Mouse (Mus musculus) stomach, embryonic 14.5 days (tissue): ENCODE measurements around the gene Mbnl2. TPM values are rescaled to one million over a fixed set of nuclear protein-coding genes. Genes with fewer than 3 reads are reported as not detected.

Source experiments
- ATAC-seq: fragments of 200-750 bp; cut with Nextera tagmentation; 2 replicates; pipeline ENCODE4 v1.8.0; 2017; ENCODE audit warnings: low read depth, moderate TSS enrichment; ENCODE audit not compliant: insufficient number of reproducible peaks, insufficient read depth, low FRiP score
- H3K27ac ChIP-seq: fragments of 300-500 bp; sonication (generic); 2 replicates; pipeline ENCODE4 v1.5.1; 2014; ENCODE audit warnings: mild to moderate bottlenecking, low read length, moderate library complexity, mixed read lengths
- H3K27me3 ChIP-seq: fragments of 300-500 bp; sonication (generic); 2 replicates; pipeline ENCODE4 v1.6.1; 2014; ENCODE audit warnings: low read length, control low read depth, mixed read lengths; ENCODE audit not compliant: control insufficient read depth, insufficient read depth
- H3K36me3 ChIP-seq: fragments of 300-500 bp; sonication (generic); 2 replicates; pipeline ENCODE4 v1.6.1; 2014; ENCODE audit warnings: mild to moderate bottlenecking, control low read depth, low read length, moderate library complexity, mixed read lengths; ENCODE audit not compliant: control insufficient read depth, insufficient read depth
- H3K4me1 ChIP-seq: fragments of 300-500 bp; sonication (generic); 2 replicates; pipeline ENCODE4 v1.6.1; 2014; ENCODE audit warnings: low read length, control low read depth, mixed read lengths; ENCODE audit not compliant: control insufficient read depth, insufficient read depth
- H3K4me2 ChIP-seq: fragments of 300-500 bp; sonication (generic); replicated peaks from 2 replicates; pipeline ENCODE4 v1.6.1; 2014; ENCODE audit warnings: low read depth, low read length, control low read depth
- H3K4me3 ChIP-seq: fragments of 300-500 bp; sonication (generic); 2 replicates; pipeline ENCODE4 v1.5.1; 2014; ENCODE audit warnings: low read depth, low read length, control low read depth
- H3K9ac ChIP-seq: fragments of 300-500 bp; sonication (generic); replicated peaks from 2 replicates; pipeline ENCODE4 v1.6.1; 2014; ENCODE audit warnings: low read depth, mild to moderate bottlenecking, control low read depth, low read length, moderate library complexity, mixed read lengths
- H3K9me3 ChIP-seq: fragments of 300-500 bp; sonication (generic); 2 replicates; pipeline ENCODE4 v1.6.1; 2016; ENCODE audit warnings: low read depth, low read length, control low read depth; ENCODE audit not compliant: control insufficient read depth
- WGBS: fragments of 180-500 bp; shearing (Covaris S2); extraction: QIAGEN DNeasy Blood & Tissue Kit; methylation state at CpG from one replicate; pipeline ENCODE4 v1.1.7; 2014; 5-methylcytosine and 5-hydroxymethylcytosine counted together
- polyA plus RNA-seq: library from polyadenylated mRNA; unstranded; fragments of >200 nt; fragmentation: Nextera tagmentation; extraction: Ambion mirVana; gene quantifications from 2 replicates; pipeline ENCODE4 v1.2.1, GENCODE M21; 2014

Gene Mbnl2
- polyA plus RNA-seq, 1 experiment from 2014 or later: 119 TPM

GRCm38 (mm10) chr14:120342321-120342720, 66.9 kb downstream of the Mbnl2 start:
- Histone ChIP-seq H3K27me3 (no peaks in the 10 kb centered on the region), H3K27ac (no peak overlapping the region), H3K4me1 (peaks cover 12% of the 10 kb centered on the region; the same call in 1 of the 2 replicates), H3K9ac (no peak overlapping the region), H3K4me2 (no peak overlapping the region), H3K36me3 (peaks cover 5% of the 10 kb centered on the region; the same call in 1 of the 2 replicates), H3K9me3 (peaks cover 8% of the 10 kb centered on the region), H3K4me3 (no peak overlapping the region)
- WGBS: 48% methylated on average over 7 of the region's 7 CpGs
- no peak for ATAC-seq

GRCm38 (mm10) chr14:120344641-120345040, 69.2 kb downstream of the Mbnl2 start:
- WGBS: 94% methylated on average over 4 of the region's 4 CpGs
- no peak overlapping the region for H3K9ac ChIP-seq
- H3K27me3 ChIP-seq: no peaks in the 10 kb centered on the region
- H3K9me3 ChIP-seq: peaks cover 8% of the 10 kb centered on the region
- no peak overlapping the region for H3K4me2 ChIP-seq
- H3K27ac ChIP-seq: no peak overlapping the region
- peaks cover 5% of the 10 kb centered on the region; the same call in 1 of the 2 replicates for H3K4me1 ChIP-seq
- no peak for ATAC-seq
- H3K4me3 ChIP-seq: no peak overlapping the region
- H3K36me3 ChIP-seq: peaks cover 5% of the 10 kb centered on the region; the same call in 1 of the 2 replicates

- no peak for ATAC-seq
- H3K4me3 ChIP-seq: no peak overlapping the region
- H3K9ac ChIP-seq: no peak overlapping the region
- 82% methylated on average over 11 of the region's 11 CpGs for WGBS
- no peaks in the 10 kb centered on the region for H3K27me3 ChIP-seq
- peaks cover 8% of the 10 kb centered on the region for H3K9me3 ChIP-seq
- H3K36me3 ChIP-seq: peaks cover 5% of the 10 kb centered on the region; the same call in 1 of the 2 replicates
- peaks cover 7% of the 10 kb centered on the region; the same call in 1 of the 2 replicates for H3K4me1 ChIP-seq
- no peak overlapping the region for H3K4me2 ChIP-seq
- no peak overlapping the region for H3K27ac ChIP-seq
Observed at GRCm38 (mm10) chr14:120347410-120348315, 72.2 kb downstream of the Mbnl2 start.

GRCm38 (mm10) chr14:120349332-120349731, 73.9 kb downstream of the Mbnl2 start:
- H3K4me1 ChIP-seq: peaks cover 22% of the 10 kb centered on the region; the same call in 1 of the 2 replicates
- no peak overlapping the region for H3K9ac ChIP-seq
- WGBS: 90% methylated on average over 4 of the region's 4 CpGs
- ATAC-seq: no peak
- peaks cover 5% of the 10 kb centered on the region; the same call in 1 of the 2 replicates for H3K36me3 ChIP-seq
- no peak overlapping the region for H3K4me3 ChIP-seq
- no peaks in the 10 kb centered on the region for H3K27me3 ChIP-seq
- H3K9me3 ChIP-seq: peaks cover 8% of the 10 kb centered on the region
- no peak overlapping the region for H3K4me2 ChIP-seq
- H3K27ac ChIP-seq: no peak overlapping the region

- H3K27me3 ChIP-seq: no peaks in the 10 kb centered on the region
- no peak overlapping the region for H3K4me3 ChIP-seq
- H3K9me3 ChIP-seq: no peaks in the 10 kb centered on the region
- 48% methylated on average over 14 of the region's 14 CpGs for WGBS
- no peak for ATAC-seq
- peaks cover 37% of the 10 kb centered on the region for H3K4me1 ChIP-seq
- H3K36me3 ChIP-seq: no peaks in the 10 kb centered on the region
- H3K4me2 ChIP-seq: no peak overlapping the region
- H3K9ac ChIP-seq: no peak overlapping the region
- H3K27ac ChIP-seq: no peak overlapping the region
Observed at GRCm38 (mm10) chr14:120352136-120352843, 76.8 kb downstream of the Mbnl2 start.

GRCm38 (mm10) chr14:120353211-120353610, 77.7 kb downstream of the Mbnl2 start:
- Histone ChIP-seq H3K4me1 (peaks cover 37% of the 10 kb centered on the region), H3K4me3 (no peak overlapping the region), H3K9me3 (no peaks in the 10 kb centered on the region), H3K27ac (no peak overlapping the region; the same call in 1 of the 2 replicates), H3K9ac (no peak overlapping the region), H3K36me3 (no peaks in the 10 kb centered on the region), H3K27me3 (no peaks in the 10 kb centered on the region), H3K4me2 (no peak overlapping the region)
- ATAC-seq: no peak
- 62% methylated on average over 11 of the region's 11 CpGs for WGBS

GRCm38 (mm10) chr14:120354595-120354994, 79.1 kb downstream of the Mbnl2 start:
- Histone ChIP-seq H3K4me1 (peaks cover 37% of the 10 kb centered on the region), H3K36me3 (no peaks in the 10 kb centered on the region), H3K27me3 (no peaks in the 10 kb centered on the region), H3K4me3 (no peak overlapping the region), H3K4me2 (no peak overlapping the region), H3K9ac (no peak overlapping the region), H3K27ac (peak overlapping the region; percentile 89; the same call in 1 of the 2 replicates), H3K9me3 (no peaks in the 10 kb centered on the region)
- 38% methylated on average over 6 of the region's 6 CpGs for WGBS
- no peak for ATAC-seq

GRCm38 (mm10) chr14:120355040-120355741, 79.7 kb downstream of the Mbnl2 start:
- no peak overlapping the region for H3K9ac ChIP-seq
- peak; percentile 82 for ATAC-seq
- no peaks in the 10 kb centered on the region for H3K27me3 ChIP-seq
- WGBS: 18% methylated on average over 14 of the region's 14 CpGs
- H3K4me2 ChIP-seq: peak overlapping the region; percentile 34
- peak overlapping the region; percentile 89 for H3K27ac ChIP-seq
- no peaks in the 10 kb centered on the region for H3K9me3 ChIP-seq
- H3K4me1 ChIP-seq: peaks cover 37% of the 10 kb centered on the region
- H3K36me3 ChIP-seq: no peaks in the 10 kb centered on the region
- no peak overlapping the region for H3K4me3 ChIP-seq
